Mouse (Mus musculus) ES-Bruce4 (cell line): ENCODE data around the gene Pdf.

Experiments used
- CTCF ChIP-seq: IDR thresholded peaks from one replicate; pipeline ENCODE4 v1.8.1; 2011; ENCODE audit warnings: low read depth, low read length
- POLR2A ChIP-seq: IDR thresholded peaks from one replicate; pipeline ENCODE4 v1.8.1; 2011; ENCODE audit warnings: low read length; ENCODE audit not compliant: insufficient read depth

DNA sequence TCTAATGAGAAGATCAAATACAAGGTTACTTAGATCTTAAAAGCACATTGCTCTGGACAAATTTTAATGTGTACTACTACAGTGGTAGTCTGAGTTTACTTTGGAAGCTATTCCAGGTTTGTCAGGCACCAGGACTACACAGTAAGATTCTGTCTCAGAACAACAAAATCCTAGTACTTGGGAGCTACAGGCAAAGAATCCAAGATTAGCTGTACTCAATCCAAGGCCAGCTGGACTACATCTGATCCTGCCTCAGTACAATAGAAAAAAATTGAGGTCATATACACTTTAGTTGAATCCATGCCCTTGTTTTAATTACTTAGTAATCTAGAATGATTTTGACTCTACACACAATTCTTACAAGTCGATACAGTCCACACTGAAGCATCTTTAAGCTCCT, 33.5 kb downstream of the Pdf start:
- no peak for TF ChIP-seq CTCF
- no peak for TF ChIP-seq POLR2A
